Mouse (Mus musculus): ENCODE data around the gene Ccdc85c.
A peak's percentile ranks its signal among the peaks of the same experiment; 100 is the strongest.

Gene Ccdc85c

GRCm38 (mm10) chr12:108178331-108179245 is 96.6 kb downstream of the Ccdc85c start:
- peak; percentile 64 for DNase-seq (ENCODE audit: low read depth, low spot score)

- no peak for DNase-seq (ENCODE audit: low read depth, low spot score)
These were observed 98.9 kb downstream of the Ccdc85c start for GRCm38 (mm10) chr12:108176366-108176765.

- no peak for DNase-seq (ENCODE audit: low read depth, low spot score)
These were observed 100.4 kb downstream of the Ccdc85c start for GRCm38 (mm10) chr12:108174606-108175505.

GRCm38 (mm10) chr12:108172639-108173038 is 102.6 kb downstream of the Ccdc85c start:
- no peak for DNase-seq (ENCODE audit: low read depth, low spot score)

- no peak for DNase-seq (ENCODE audit: low read depth, low spot score)
These were observed 103.9 kb downstream of the Ccdc85c start for GRCm38 (mm10) chr12:108171336-108171735.

GRCm38 (mm10) chr12:108170467-108170866 is 104.8 kb downstream of the Ccdc85c start:
- no peak for DNase-seq (ENCODE audit: low read depth, low spot score)

- no peak for DNase-seq (ENCODE audit: low read depth, low spot score)
These were observed 106.3 kb downstream of the Ccdc85c start for GRCm38 (mm10) chr12:108168909-108169308.

GRCm38 (mm10) chr12:108163706-108164105 is 111.5 kb downstream of the Ccdc85c start:
- DNase-seq (ENCODE audit: low read depth, low spot score): no peak

GRCm38 (mm10) chr12:108162036-108162435 is 113.2 kb downstream of the Ccdc85c start:
- DNase-seq (ENCODE audit: low read depth, low spot score): peak; percentile 61

GRCm38 (mm10) chr12:108159863-108160262 is 115.4 kb downstream of the Ccdc85c start:
- DNase-seq (ENCODE audit: low read depth, low spot score): peak; percentile 13
